Mouse (Mus musculus) neural tube, embryonic 14.5 days (tissue): Measurements from ENCODE around the gene Gjb4. TPM values are rescaled to one million over a fixed set of nuclear protein-coding genes. Genes with fewer than 3 reads are reported as not detected.

Experiments used
- ATAC-seq: fragments of 200-750 bp; cut with Nextera tagmentation; 2 replicates; pipeline ENCODE4 v1.8.0; 2017; ENCODE audit warnings: low read depth, mild to moderate bottlenecking, moderate TSS enrichment, moderate library complexity
- H3K27ac ChIP-seq: fragments of 300-500 bp; sonication (generic); 2 replicates; pipeline ENCODE4 v1.5.1; 2014; ENCODE audit warnings: low read depth, mild to moderate bottlenecking, control low read depth, low read length, moderate library complexity, mixed read lengths
- H3K27me3 ChIP-seq: fragments of 300-500 bp; sonication (generic); 2 replicates; pipeline ENCODE4 v1.6.1; 2014; ENCODE audit warnings: low read length; ENCODE audit not compliant: control insufficient read depth, insufficient read depth
- H3K36me3 ChIP-seq: fragments of 300-500 bp; sonication (generic); 2 replicates; pipeline ENCODE4 v1.6.1; 2014; ENCODE audit warnings: low read length, mixed read lengths; ENCODE audit not compliant: control insufficient read depth, insufficient read depth
- H3K4me1 ChIP-seq: fragments of 300-500 bp; sonication (generic); 2 replicates; pipeline ENCODE4 v1.6.1; 2014; ENCODE audit warnings: low read length; ENCODE audit not compliant: control insufficient read depth, insufficient read depth
- H3K4me2 ChIP-seq: fragments of 300-500 bp; sonication (generic); 2 replicates; pipeline ENCODE4 v1.6.1; 2014; ENCODE audit warnings: mild to moderate bottlenecking, low read depth, low read length, control low read depth
- H3K4me3 ChIP-seq: fragments of 300-500 bp; sonication (generic); 2 replicates; pipeline ENCODE4 v1.5.1; 2014; ENCODE audit warnings: low read depth, low read length, control low read depth, mixed read lengths
- H3K9ac ChIP-seq: fragments of 300-500 bp; sonication (generic); replicated peaks from 2 replicates; pipeline ENCODE4 v1.6.1; 2014; ENCODE audit warnings: low read depth, mild to moderate bottlenecking, control low read depth, low read length, mixed read lengths
- H3K9me3 ChIP-seq: fragments of 300-500 bp; sonication (generic); 2 replicates; pipeline ENCODE4 v1.6.1; 2016; ENCODE audit warnings: low read length; ENCODE audit not compliant: control insufficient read depth
- WGBS: fragments of 180-500 bp; shearing (Covaris S2); extraction: QIAGEN DNeasy Blood & Tissue Kit; methylation state at CpG from one replicate; pipeline ENCODE4 v1.1.7; 2014; 5-methylcytosine and 5-hydroxymethylcytosine counted together
- polyA plus RNA-seq: library from polyadenylated mRNA; unstranded; fragments of >200 nt; fragmentation: Nextera tagmentation; extraction: Ambion mirVana; gene quantifications from 2 replicates; pipeline ENCODE4 v1.2.1, GENCODE M21; 2014

Gjb4 gene
- polyA plus RNA-seq, 1 experiment from 2014 or later: not detected

DNA sequence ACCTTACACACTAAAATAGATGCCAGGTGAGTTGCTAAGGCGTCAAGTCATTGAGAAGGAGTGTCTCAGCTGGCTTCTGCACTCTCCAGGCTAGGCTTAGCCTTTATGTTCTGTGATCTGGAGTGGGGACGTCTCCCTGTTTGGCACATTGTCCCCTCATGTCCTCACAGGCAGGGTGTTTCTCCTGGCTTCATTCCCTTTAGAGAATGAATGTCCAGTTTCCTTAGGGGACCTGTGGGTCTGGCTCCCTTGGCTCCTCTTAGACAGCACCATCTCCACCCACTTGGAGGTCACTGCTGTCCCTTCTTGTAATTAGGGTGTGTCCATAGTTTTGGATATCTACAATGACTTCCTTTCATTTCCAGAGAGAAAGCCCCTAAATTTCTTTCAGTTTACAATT lies 47.0 kb downstream of the Gjb4 start:
- no peaks in the 10 kb centered on the region for H3K9me3 ChIP-seq
- no peak overlapping the region for H3K4me2 ChIP-seq
- ATAC-seq: no peak
- no peak overlapping the region for H3K4me3 ChIP-seq
- no peaks in the 10 kb centered on the region for H3K4me1 ChIP-seq
- WGBS: 79% methylated on average over 2 of the region's 2 CpGs
- no peak overlapping the region for H3K9ac ChIP-seq
- H3K36me3 ChIP-seq: no peaks in the 10 kb centered on the region
- H3K27me3 ChIP-seq: no peaks in the 10 kb centered on the region
- no peak overlapping the region for H3K27ac ChIP-seq

DNA sequence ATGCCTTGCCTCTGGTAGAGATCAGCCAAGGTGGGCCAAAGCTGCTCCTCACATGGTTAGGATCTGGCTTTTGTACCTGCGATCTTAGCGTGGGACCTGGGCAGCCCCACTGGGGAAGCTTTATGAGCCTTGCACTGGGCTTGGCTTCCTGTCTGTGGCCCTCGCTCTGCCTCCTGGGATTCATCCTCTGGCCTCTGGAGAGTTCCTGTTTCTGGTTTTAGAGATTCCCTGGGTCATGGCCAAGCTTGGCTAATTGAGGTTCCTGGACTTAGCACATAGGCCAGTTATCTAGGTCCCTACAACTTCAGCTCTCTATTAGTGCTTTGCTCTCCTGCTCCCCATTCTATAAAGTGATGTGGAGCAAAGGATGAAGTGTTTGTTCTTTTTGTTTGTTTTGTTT lies 50.1 kb downstream of the Gjb4 start:
- Histone ChIP-seq H3K9ac (no peak overlapping the region), H3K4me1 (no peaks in the 10 kb centered on the region), H3K27ac (no peak overlapping the region), H3K9me3 (no peaks in the 10 kb centered on the region), H3K27me3 (no peaks in the 10 kb centered on the region), H3K4me2 (no peak overlapping the region), H3K4me3 (no peak overlapping the region), H3K36me3 (no peaks in the 10 kb centered on the region)
- ATAC-seq: no peak
- 88% methylated on average over 3 of the region's 3 CpGs for WGBS

Other genes starting within 250 kb of the Gjb4 start
- gene Tmem35b, start 230.4 kb downstream of the Gjb4 start, polyA plus RNA-seq: 16.4 and 17.5 TPM in 2 replicates
- 21.8 and 26.0 TPM in 2 replicates for gene Dlgap3, start 184.9 kb downstream of the Gjb4 start, polyA plus RNA-seq
- gene Smim12, start 110.3 kb downstream of the Gjb4 start, polyA plus RNA-seq: 58.2 and 62.7 TPM in 2 replicates
- gene Gja4, start 40.0 kb downstream of the Gjb4 start, polyA plus RNA-seq: 19.6 and 20.9 TPM in 2 replicates
- 0.20 TPM in 1 of 2 replicates, not detected in the other for gene Gjb3, start 23.2 kb downstream of the Gjb4 start, polyA plus RNA-seq
- 0.21 TPM in 1 of 2 replicates, not detected in the other for gene Gjb5, start 4.1 kb upstream of the Gjb4 start, polyA plus RNA-seq